Comparison of ENCODE assay signal across 8 mouse cellular contexts in the genomic region with DNA sequence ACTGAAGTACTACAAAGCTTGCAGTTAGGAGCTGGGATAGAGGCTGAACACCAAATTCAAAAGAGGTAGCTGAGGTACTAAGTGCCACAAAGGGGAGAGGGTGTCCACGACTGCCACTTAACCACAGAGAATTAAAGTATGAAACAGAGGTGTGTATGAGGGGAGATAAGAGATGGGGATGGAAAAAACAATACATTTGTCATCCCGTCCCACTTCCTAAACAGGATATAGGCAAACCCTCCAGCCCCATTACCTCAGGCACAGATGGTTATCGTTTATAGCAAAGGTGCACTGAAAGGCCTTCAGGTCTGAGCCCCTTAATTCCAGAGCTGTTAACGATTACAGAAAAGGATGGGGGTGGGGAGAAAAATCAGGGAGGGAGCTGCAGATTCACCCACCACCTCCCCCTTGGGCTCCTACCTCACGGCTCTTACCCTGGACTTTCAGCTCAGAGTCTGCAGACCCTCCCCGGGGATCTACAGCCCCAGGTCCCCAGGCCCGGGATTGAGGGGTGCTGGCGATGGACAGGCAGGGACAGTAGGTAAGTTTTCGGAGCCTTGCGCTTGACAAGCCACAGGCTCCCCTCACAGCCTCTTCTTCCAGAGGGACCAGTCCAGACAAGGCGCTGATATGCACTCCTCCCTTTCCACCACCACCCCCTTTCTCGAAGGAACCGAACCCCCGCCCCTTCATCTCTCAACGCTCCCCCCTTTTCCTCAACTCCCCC. TPM values are rescaled to one million over a fixed set of nuclear protein-coding genes. Genes with fewer than 3 reads are reported as not detected.
A peak's percentile ranks its signal among the peaks of the same experiment; 100 is the strongest.
DNase-seq lines count a peak whose midpoint lies in the region; ATAC-seq and TF ChIP-seq lines count a peak whose summit lies in the region.

No protein-coding gene starts in this region.

- WGBS in hindbrain, embryonic 12.5 days: 3% methylated on average over 15 of the region's 15 CpGs
- 3% methylated on average over 14 of the region's 15 CpGs for WGBS in limb, embryonic 14.5 days
- WGBS in olfactory bulb, adult 2 months: under 1% methylated on average over 15 of the region's 15 CpGs

- no peaks in the 10 kb centered on the region for H3K27me3 ChIP-seq in hindbrain, embryonic 12.5 days
- H3K27me3 ChIP-seq in limb, embryonic 14.5 days (ENCODE audit: control insufficient read depth, insufficient read depth, low read length): no peaks in the 10 kb centered on the region

- peak overlapping the region; percentile 73 for H3K4me2 ChIP-seq in hindbrain, embryonic 12.5 days (replicated peaks)
- peak overlapping the region; percentile 69 for H3K4me2 ChIP-seq in limb, embryonic 14.5 days (replicated peaks; ENCODE audit: low read depth, low read length, severe bottlenecking)

- H3K27ac ChIP-seq in hindbrain, embryonic 12.5 days: peak overlapping the region; percentile 96
- peak overlapping the region; percentile 95 for H3K27ac ChIP-seq in limb, embryonic 14.5 days (replicated peaks; ENCODE audit: low read depth, low read length)
- peak overlapping the region; percentile 79 for H3K27ac ChIP-seq in olfactory bulb, adult 2 months (ENCODE audit: insufficient read depth, low read depth, low read length)

- H3K4me1 ChIP-seq in hindbrain, embryonic 12.5 days: peaks cover 22% of the 10 kb centered on the region
- peaks cover 4% of the 10 kb centered on the region; the same call in 1 of the 2 replicates for H3K4me1 ChIP-seq in limb, embryonic 14.5 days (ENCODE audit: control insufficient read depth, insufficient read depth, low read length)
- H3K4me1 ChIP-seq in olfactory bulb, adult 2 months (ENCODE audit: control insufficient read depth, insufficient read depth, low read length): no peaks in the 10 kb centered on the region; the same call in 1 of the 2 replicates

- no peak for TF ChIP-seq CTCF in olfactory bulb, adult 2 months (IDR thresholded peaks at IDR 0.05; ENCODE audit: insufficient read depth, low read depth, low read length)

- peak overlapping the region; percentile 87 for H3K9ac ChIP-seq in hindbrain, embryonic 12.5 days
- peak overlapping the region; percentile 83 for H3K9ac ChIP-seq in limb, embryonic 14.5 days (ENCODE audit: low read depth, low read length, severe bottlenecking)

- no peak for TF ChIP-seq POLR2A in limb, embryonic 14.5 days (IDR thresholded peaks at IDR 0.05; ENCODE audit: borderline replicate concordance, extremely low read depth, insufficient read depth, insufficient read length)
- no peak for TF ChIP-seq POLR2A in olfactory bulb, adult 2 months (IDR thresholded peaks at IDR 0.05; ENCODE audit: insufficient read depth, low read depth, low read length)

- no peaks in the 10 kb centered on the region for H3K9me3 ChIP-seq in hindbrain, embryonic 12.5 days (replicated peaks)
- H3K9me3 ChIP-seq in limb, embryonic 14.5 days (ENCODE audit: control insufficient read depth, low read length): no peaks in the 10 kb centered on the region

- DNase-seq in layer of hippocampus, adult 9-11 months: peak; percentile 47
- no peak for DNase-seq in layer of hippocampus, adult 9-10 months (ENCODE audit: low spot score)
- DNase-seq in ES-CJ7 (ENCODE audit: low read depth, low spot score): peak; percentile 11
- peak; percentile 76 for DNase-seq in cerebellum, adult 9-11 months
- DNase-seq in limb, embryonic 14.5 days (ENCODE audit: low spot score): peak; percentile 3
- no peak for DNase-seq in gastrocnemius, adult 18-20 months (ENCODE audit: low spot score)

- H3K36me3 ChIP-seq in hindbrain, embryonic 12.5 days: no peaks in the 10 kb centered on the region
- H3K36me3 ChIP-seq in limb, embryonic 14.5 days (ENCODE audit: control insufficient read depth, insufficient read depth, low read length): no peaks in the 10 kb centered on the region

- ATAC-seq in hindbrain, embryonic 12.5 days (ENCODE audit: low FRiP score): peak; percentile 74
- no peak for ATAC-seq in limb, embryonic 14.5 days (ENCODE audit: low FRiP score, low read depth)

- H3K4me3 ChIP-seq in hindbrain, embryonic 12.5 days: peak overlapping the region; percentile 70
- H3K4me3 ChIP-seq in limb, embryonic 14.5 days (replicated peaks; ENCODE audit: low read length): peak overlapping the region; percentile 69
- peak overlapping the region; percentile 86 for H3K4me3 ChIP-seq in olfactory bulb, adult 2 months (ENCODE audit: insufficient read depth, low read depth, low read length)

RNA-seq across cellular contexts. Expression of gene Lyrm1, which starts 0.7 kb away (rescaled TPM):
- 14.0 and 15.2 TPM in 2 replicates for polyA plus RNA-seq in hindbrain, embryonic 12.5 days (2016; fragmentation: Nextera tagmentation; extraction: Ambion mirVana)
- 3.1 and 5.2 TPM in 2 replicates for polyA plus RNA-seq in limb, embryonic 14.5 days (2012; rRNA removed)
- 8.9 and 9.5 TPM in 2 replicates for polyA plus RNA-seq in limb, embryonic 14.5 days (2014; fragmentation: Nextera tagmentation; extraction: Ambion mirVana)
- not detected in 2 replicates for polyA plus RNA-seq in olfactory bulb, adult 2 months (2012; ENCODE audit: insufficient read depth, insufficient read length, low replicate concordance, missing spikeins)
- total RNA-seq in gastrocnemius, adult 18-20 months (2021): 10 to 100 TPM; 11.3 to 12.5 TPM

RNA-seq across cellular contexts. Expression of gene Dcun1d3, which starts 1.1 kb away (rescaled TPM):
- polyA plus RNA-seq in hindbrain, embryonic 12.5 days (2016; fragmentation: Nextera tagmentation; extraction: Ambion mirVana): 16.5 and 20.0 TPM in 2 replicates
- polyA plus RNA-seq in limb, embryonic 14.5 days (2012; rRNA removed): 6.6 and 7.8 TPM in 2 replicates
- polyA plus RNA-seq in limb, embryonic 14.5 days (2014; fragmentation: Nextera tagmentation; extraction: Ambion mirVana): 7.5 and 10.2 TPM in 2 replicates
- polyA plus RNA-seq in olfactory bulb, adult 2 months (2012; ENCODE audit: insufficient read depth, insufficient read length, low replicate concordance, missing spikeins): not detected in 2 replicates
- total RNA-seq in gastrocnemius, adult 18-20 months (2021): 10 to 100 TPM; 20.3 to 21.1 TPM

Comparison
In these comparisons a context has a peak if more than half of its experiments do, and no peak if none do; other contexts are left out.
1. DNase-seq: peak in layer of hippocampus, adult 9-11 months (single experiment), ES-CJ7 (single experiment), cerebellum, adult 9-11 months (single experiment) and limb, embryonic 14.5 days (single experiment); none in layer of hippocampus, adult 9-10 months (single experiment) and gastrocnemius, adult 18-20 months (single experiment).
2. Peak in every context shown above with its lines, with median percentiles within 50 percentile points of each other: H3K27ac ChIP-seq and H3K4me3 ChIP-seq.